Mouse (Mus musculus) limb, embryonic 12.5 days (tissue): ENCODE measurements around the gene Parp11. TPM values are rescaled to one million over a fixed set of nuclear protein-coding genes. Genes with fewer than 3 reads are reported as not detected.

Source experiments
- ATAC-seq: fragments of 200-750 bp; cut with Nextera tagmentation; 2 replicates; pipeline ENCODE4 v1.8.0; 2017; ENCODE audit warnings: low read depth, moderate TSS enrichment; ENCODE audit not compliant: insufficient number of reproducible peaks, insufficient read depth, low FRiP score, low TSS enrichment
- H3K27ac ChIP-seq: fragments of 300-500 bp; sonication (generic); 2 replicates; pipeline ENCODE4 v1.5.1; 2016; ENCODE audit warnings: mild to moderate bottlenecking, moderate library complexity
- H3K27me3 ChIP-seq: fragments of 300-500 bp; sonication (generic); 2 replicates; pipeline ENCODE4 v1.6.1; 2016; ENCODE audit warnings: mild to moderate bottlenecking, moderate library complexity
- H3K36me3 ChIP-seq: fragments of 300-500 bp; sonication (generic); 2 replicates; pipeline ENCODE4 v1.6.1; 2016; ENCODE audit warnings: mild to moderate bottlenecking, moderate library complexity
- H3K4me1 ChIP-seq: fragments of 300-500 bp; sonication (generic); replicated peaks from 2 replicates; pipeline ENCODE4 v1.6.1; 2016
- H3K4me2 ChIP-seq: fragments of 300-500 bp; sonication (generic); 2 replicates; pipeline ENCODE4 v1.6.1; 2016; ENCODE audit warnings: mild to moderate bottlenecking, moderate library complexity
- H3K4me3 ChIP-seq: fragments of 300-500 bp; sonication (generic); replicated peaks from 2 replicates; pipeline ENCODE4 v1.5.1; 2016; ENCODE audit warnings: mild to moderate bottlenecking
- H3K9ac ChIP-seq: fragments of 300-500 bp; sonication (generic); replicated peaks from 2 replicates; pipeline ENCODE4 v1.6.1; 2016; ENCODE audit warnings: mild to moderate bottlenecking, moderate library complexity
- H3K9me3 ChIP-seq: fragments of 300-500 bp; sonication (generic); 2 replicates; pipeline ENCODE4 v1.6.1; 2016; ENCODE audit warnings: mild to moderate bottlenecking, moderate library complexity
- WGBS: fragments of 180-500 bp; shearing (Covaris S2); methylation state at CpG from one replicate; pipeline ENCODE4 v1.1.7; 2016; 5-methylcytosine and 5-hydroxymethylcytosine counted together
- polyA plus RNA-seq: library from polyadenylated mRNA; unstranded; fragments of >200 nt; fragmentation: Nextera tagmentation; extraction: Ambion mirVana; gene quantifications from 2 replicates; pipeline ENCODE4 v1.2.1, GENCODE M21; 2016

Gene Parp11
- polyA plus RNA-seq, 1 experiment from 2014 or later, result 35.9 TPM

GRCm38 (mm10) chr6:127463273-127464001, 16.8 kb downstream of the Parp11 start:
- no peak overlapping the region for H3K4me2 ChIP-seq
- no peaks in the 10 kb centered on the region for H3K27me3 ChIP-seq
- WGBS, result 41% methylated on average over 21 of the region's 21 CpGs
- 0 out of 2 replicates have a peak overlapping the region, but pooled peaks have one; percentile 23 for H3K9ac ChIP-seq
- peaks cover 27% of the 10 kb centered on the region for H3K4me1 ChIP-seq
- H3K36me3 ChIP-seq, result no peaks in the 10 kb centered on the region; the same call in 1 of the 2 replicates
- H3K4me3 ChIP-seq, result no peak overlapping the region
- no peak overlapping the region for H3K27ac ChIP-seq
- no peaks in the 10 kb centered on the region for H3K9me3 ChIP-seq
- ATAC-seq, result no peak

GRCm38 (mm10) chr6:127464523-127464922, 17.9 kb downstream of the Parp11 start:
- H3K4me2 ChIP-seq, result no peak overlapping the region
- 89% methylated on average over 7 of the region's 7 CpGs for WGBS
- peaks cover 27% of the 10 kb centered on the region for H3K4me1 ChIP-seq
- H3K9ac ChIP-seq, result no peak overlapping the region
- H3K27ac ChIP-seq, result no peak overlapping the region
- ATAC-seq, result no peak
- no peaks in the 10 kb centered on the region for H3K9me3 ChIP-seq
- no peaks in the 10 kb centered on the region; the same call in 1 of the 2 replicates for H3K36me3 ChIP-seq
- no peaks in the 10 kb centered on the region for H3K27me3 ChIP-seq
- H3K4me3 ChIP-seq, result no peak overlapping the region

- 53% methylated on average over 4 of the region's 4 CpGs for WGBS
- Histone ChIP-seq H3K9ac (no peak overlapping the region), H3K4me1 (peaks cover 27% of the 10 kb centered on the region), H3K36me3 (peaks cover 16% of the 10 kb centered on the region), H3K27me3 (no peaks in the 10 kb centered on the region), H3K4me2 (no peak overlapping the region), H3K4me3 (no peak overlapping the region), H3K27ac (no peak overlapping the region), H3K9me3 (no peaks in the 10 kb centered on the region)
- ATAC-seq, result no peak
Measured at GRCm38 (mm10) chr6:127466749-127467310, 20.2 kb downstream of the Parp11 start.

- peaks cover 36% of the 10 kb centered on the region for H3K36me3 ChIP-seq
- no peaks in the 10 kb centered on the region for H3K9me3 ChIP-seq
- no peak overlapping the region for H3K9ac ChIP-seq
- H3K27ac ChIP-seq, result no peak overlapping the region
- ATAC-seq, result no peak
- no peaks in the 10 kb centered on the region for H3K4me1 ChIP-seq
- H3K4me2 ChIP-seq, result no peak overlapping the region
- no peak overlapping the region for H3K4me3 ChIP-seq
- 80% methylated on average over 4 of the region's 4 CpGs for WGBS
- H3K27me3 ChIP-seq, result no peaks in the 10 kb centered on the region
Measured at GRCm38 (mm10) chr6:127472078-127472477, 25.4 kb downstream of the Parp11 start.

GRCm38 (mm10) chr6:127473961-127474360, 27.3 kb downstream of the Parp11 start:
- H3K9ac ChIP-seq, result no peak overlapping the region
- H3K4me1 ChIP-seq, result no peaks in the 10 kb centered on the region
- no peaks in the 10 kb centered on the region for H3K27me3 ChIP-seq
- no peak for ATAC-seq
- 80% methylated on average over 8 of the region's 8 CpGs for WGBS
- H3K27ac ChIP-seq, result no peak overlapping the region
- H3K4me2 ChIP-seq, result no peak overlapping the region
- H3K4me3 ChIP-seq, result no peak overlapping the region
- H3K9me3 ChIP-seq, result no peaks in the 10 kb centered on the region
- H3K36me3 ChIP-seq, result peaks cover 46% of the 10 kb centered on the region

GRCm38 (mm10) chr6:127475231-127475630, 28.6 kb downstream of the Parp11 start:
- no peak overlapping the region for H3K4me3 ChIP-seq
- H3K4me1 ChIP-seq, result no peaks in the 10 kb centered on the region
- H3K36me3 ChIP-seq, result peaks cover 54% of the 10 kb centered on the region
- H3K9me3 ChIP-seq, result no peaks in the 10 kb centered on the region
- H3K9ac ChIP-seq, result no peak overlapping the region
- no peaks in the 10 kb centered on the region for H3K27me3 ChIP-seq
- no peak for ATAC-seq
- WGBS, result 42% methylated on average over 3 of the region's 3 CpGs
- no peak overlapping the region for H3K4me2 ChIP-seq
- no peak overlapping the region for H3K27ac ChIP-seq

GRCm38 (mm10) chr6:127491046-127491445, 44.4 kb downstream of the Parp11 start:
- Histone ChIP-seq H3K4me1 (peaks cover 8% of the 10 kb centered on the region), H3K9ac (no peak overlapping the region), H3K36me3 (peaks cover 34% of the 10 kb centered on the region), H3K9me3 (peaks cover 4% of the 10 kb centered on the region; the same call in 1 of the 2 replicates), H3K27ac (no peak overlapping the region), H3K4me2 (no peak overlapping the region), H3K27me3 (no peaks in the 10 kb centered on the region), H3K4me3 (no peak overlapping the region)
- no peak for ATAC-seq
- 81% methylated on average over 6 of the region's 6 CpGs for WGBS

GRCm38 (mm10) chr6:127492561-127492960, 45.9 kb downstream of the Parp11 start:
- Histone ChIP-seq H3K9ac (no peak overlapping the region), H3K9me3 (no peaks in the 10 kb centered on the region), H3K4me3 (no peak overlapping the region), H3K27ac (no peak overlapping the region), H3K4me2 (no peak overlapping the region), H3K27me3 (no peaks in the 10 kb centered on the region), H3K36me3 (peaks cover 34% of the 10 kb centered on the region), H3K4me1 (peaks cover 23% of the 10 kb centered on the region)
- WGBS, result 85% methylated on average over 4 of the region's 4 CpGs
- no peak for ATAC-seq

GRCm38 (mm10) chr6:127493750-127494149, 47.1 kb downstream of the Parp11 start:
- no peaks in the 10 kb centered on the region for H3K27me3 ChIP-seq
- 86% methylated on average over 13 of the region's 13 CpGs for WGBS
- peaks cover 34% of the 10 kb centered on the region for H3K36me3 ChIP-seq
- no peaks in the 10 kb centered on the region for H3K9me3 ChIP-seq
- H3K4me1 ChIP-seq, result peaks cover 25% of the 10 kb centered on the region
- ATAC-seq, result no peak
- H3K4me3 ChIP-seq, result no peak overlapping the region
- peak overlapping the region; percentile 10; the same call in 1 of the 2 replicates for H3K4me2 ChIP-seq
- H3K9ac ChIP-seq, result no peak overlapping the region
- no peak overlapping the region for H3K27ac ChIP-seq

- H3K4me1 ChIP-seq, result peaks cover 25% of the 10 kb centered on the region
Measured at GRCm38 (mm10) chr6:127494357-127494756, 47.7 kb downstream of the Parp11 start.

GRCm38 (mm10) chr6:127495251-127495650, 48.6 kb downstream of the Parp11 start:
- no peak overlapping the region for H3K27ac ChIP-seq
- no peak overlapping the region for H3K9ac ChIP-seq
- H3K4me1 ChIP-seq, result peaks cover 25% of the 10 kb centered on the region
- H3K27me3 ChIP-seq, result no peaks in the 10 kb centered on the region
- ATAC-seq, result no peak
- no peaks in the 10 kb centered on the region for H3K9me3 ChIP-seq
- WGBS, result 86% methylated on average over 2 of the region's 2 CpGs
- no peak overlapping the region for H3K4me3 ChIP-seq
- H3K4me2 ChIP-seq, result no peak overlapping the region
- peaks cover 28% of the 10 kb centered on the region for H3K36me3 ChIP-seq

More at GRCm38 (mm10) chr6:127494357-127494756, 47.7 kb downstream of the Parp11 start:
- no peaks in the 10 kb centered on the region for H3K27me3 ChIP-seq
- H3K9me3 ChIP-seq, result no peaks in the 10 kb centered on the region
- ATAC-seq, result no peak
- peaks cover 32% of the 10 kb centered on the region for H3K36me3 ChIP-seq
- H3K27ac ChIP-seq, result no peak overlapping the region
- no peak overlapping the region for H3K4me2 ChIP-seq
- no peak overlapping the region for H3K9ac ChIP-seq
- 92% methylated on average over 9 of the region's 9 CpGs for WGBS
- H3K4me3 ChIP-seq, result no peak overlapping the region
